Mouse (Mus musculus) ES-E14 (cell line): Measurements from ENCODE around the gene Grasp. TPM values are rescaled to one million over a fixed set of nuclear protein-coding genes. Genes with fewer than 3 reads are reported as not detected.
A peak's percentile ranks its signal among the peaks of the same experiment; 100 is the strongest.

ENCODE experiments used
- DNase-seq: peaks from one replicate; pipeline ENCODE4 v3.0.0-alpha.2; 2013; ENCODE audit warnings: low read depth, low spot score
- H3K27ac ChIP-seq: 2 replicates; pipeline ENCODE4 v1.5.1; 2012; ENCODE audit warnings: low read depth, mild to moderate bottlenecking, low read length, moderate library complexity, mixed read lengths; ENCODE audit not compliant: poor library complexity, insufficient read depth, severe bottlenecking
- H3K36me3 ChIP-seq: 2 replicates; pipeline ENCODE4 v1.6.1; 2012; ENCODE audit warnings: mild to moderate bottlenecking, low read length, moderate library complexity, mixed read lengths; ENCODE audit not compliant: control insufficient read depth, poor library complexity, insufficient read depth, severe bottlenecking
- H3K4me1 ChIP-seq, 2 experiments: fragments of 150-350 bp in 1 of 2; sonication (generic) in 1 of 2; 2 replicates each; pipeline ENCODE4 v1.6.1; 2012; ENCODE audit warnings: low read length in 2 of 2, mild to moderate bottlenecking in 1 of 2, mixed read lengths in 1 of 2; ENCODE audit not compliant: control insufficient read depth in 2 of 2, insufficient read depth in 2 of 2, poor library complexity in 1 of 2
- H3K4me3 ChIP-seq, 2 experiments: fragments of 150-350 bp in 1 of 2; sonication (generic) in 1 of 2; 2 replicates each; pipeline ENCODE4 v1.5.1; 2012; ENCODE audit warnings: low read length in 2 of 2, low read depth in 1 of 2, mild to moderate bottlenecking in 1 of 2, mixed read lengths in 1 of 2; ENCODE audit not compliant: insufficient read depth in 1 of 2, poor library complexity in 1 of 2, severe bottlenecking in 1 of 2
- H3K9ac ChIP-seq: 2 replicates; pipeline ENCODE4 v1.6.1; 2012; ENCODE audit warnings: low read depth, mild to moderate bottlenecking, low read length, mixed read lengths; ENCODE audit not compliant: poor library complexity, insufficient read depth, severe bottlenecking
- H3K9me3 ChIP-seq: fragments of 150-350 bp; sonication (generic); 2 replicates; pipeline ENCODE4 v1.6.1; 2012; ENCODE audit warnings: low read depth, mild to moderate bottlenecking, low read length; ENCODE audit not compliant: control insufficient read depth, insufficient read depth
- CHD2 ChIP-seq: IDR thresholded peaks from 2 replicates; pipeline ENCODE4 v1.6.1; 2014; ENCODE audit warnings: mild to moderate bottlenecking, low read depth, low read length, inconsistent platforms
- HCFC1 ChIP-seq: IDR thresholded peaks from 2 replicates; pipeline ENCODE4 v1.6.1; 2012; ENCODE audit warnings: low read length, inconsistent platforms, borderline replicate concordance; ENCODE audit not compliant: insufficient read depth
- MAFK ChIP-seq: IDR thresholded peaks from 2 replicates; pipeline ENCODE4 v1.6.1; 2014; ENCODE audit warnings: mild to moderate bottlenecking, low read depth, low read length, inconsistent platforms; ENCODE audit not compliant: insufficient read depth
- ZC3H11A ChIP-seq: IDR thresholded peaks from 2 replicates; pipeline ENCODE4 v1.6.1; 2012; ENCODE audit warnings: low read depth, mild to moderate bottlenecking, inconsistent platforms, low read length, borderline replicate concordance
- ZNF384 ChIP-seq: IDR thresholded peaks from 2 replicates; pipeline ENCODE4 v1.6.1; 2012; ENCODE audit warnings: low read depth, low read length, inconsistent platforms
- in situ Hi-C, 2 experiments: fragments of 600-800 bp; cut with MboI; formaldehyde crosslinking; loops; one replicate each; pipeline ENCODE4 v1.15.1; 2025; ENCODE audit warnings: low sequenced_read_pairs in 2 of 2, inconsistent platforms in 1 of 2; ENCODE audit not compliant: unreplicated experiment in 2 of 2
- total RNA-seq: library from RNA; depleted of rRNA; stranded (reverse); fragments of 300-350 nt; gene quantifications from 2 replicates; pipeline ENCODE4 v1.2.3, GENCODE M21; 2012

The Grasp gene
- total RNA-seq, 1 experiment = 12.9 TPM

DNA sequence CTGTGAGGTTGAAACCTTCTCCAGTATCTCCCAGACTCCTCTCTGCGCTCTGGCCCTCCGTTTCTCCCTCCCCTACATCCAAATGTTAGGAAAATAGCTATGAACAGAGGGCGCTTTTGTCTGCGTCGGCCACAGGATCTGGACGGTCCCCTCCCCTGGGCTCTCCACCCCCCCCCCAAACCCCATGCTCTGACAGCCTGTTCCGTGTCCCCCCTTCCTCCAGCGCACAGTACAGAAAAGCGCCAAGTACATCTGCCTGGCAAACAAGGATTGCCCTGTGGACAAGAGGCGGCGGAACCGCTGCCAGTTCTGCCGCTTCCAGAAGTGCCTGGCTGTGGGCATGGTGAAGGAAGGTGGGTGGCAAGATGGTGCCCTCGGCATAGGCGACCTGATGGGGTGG lies 47.5 kb downstream of the Grasp start:
- H3K4me1 ChIP-seq = peaks cover 1 to 42% of the 10 kb centered on the region in 2 experiments; a peak in 3 of 4 replicates
- H3K27ac ChIP-seq = no peak overlapping the region
- H3K4me3 ChIP-seq = peak overlapping the region in 1 of 2 experiments; percentile 20; a peak in 2 of 4 replicates
- in situ Hi-C loops = no loop called here
- no peaks in the 10 kb centered on the region for H3K9me3 ChIP-seq
- H3K9ac ChIP-seq = peak overlapping the region; percentile 44; the same call in 1 of the 2 replicates
- TF ChIP-seq MAFK (no peak), HCFC1 (no peak), ZNF384 (no peak), CHD2 (no peak), ZC3H11A (no peak)
- H3K36me3 ChIP-seq = peaks cover 43% of the 10 kb centered on the region
- DNase-seq = no peak

- in situ Hi-C loops = no loop called here
- Histone ChIP-seq H3K27ac (no peak overlapping the region), H3K4me1 (peaks cover 13 to 50% of the 10 kb centered on the region in 2 experiments; a peak in 3 of 4 replicates), H3K9me3 (no peaks in the 10 kb centered on the region), H3K36me3 (peaks cover 43% of the 10 kb centered on the region), H3K9ac (no peak overlapping the region), H3K4me3 (no peak overlapping the region)
- TF ChIP-seq MAFK = no peak
- no peak for TF ChIP-seq CHD2
- no peak for TF ChIP-seq ZC3H11A
- no peak for TF ChIP-seq HCFC1
- TF ChIP-seq ZNF384 = no peak
- DNase-seq = no peak
These were observed 50.4 kb downstream of the Grasp start for GRCm38 (mm10) chr15:101274380-101274779.

GRCm38 (mm10) chr15:101277351-101277899 lies 53.4 kb downstream of the Grasp start:
- Histone ChIP-seq H3K9ac (peak overlapping the region; percentile 18; the same call in 1 of the 2 replicates), H3K9me3 (no peaks in the 10 kb centered on the region), H3K4me3 (peak overlapping the region; percentile 6 to 15; a peak in 1 of 4 replicates), H3K27ac (peak overlapping the region; percentile 93), H3K36me3 (peaks cover 18% of the 10 kb centered on the region), H3K4me1 (peaks cover 13 to 40% of the 10 kb centered on the region in 2 experiments; a peak in 3 of 4 replicates)
- TF ChIP-seq CHD2 (no peak), MAFK (no peak), ZNF384 (no peak), HCFC1 (no peak), ZC3H11A (no peak)
- peak; percentile 67 for DNase-seq
- in situ Hi-C loops = no loop called here

- no peaks in the 10 kb centered on the region for H3K9me3 ChIP-seq
- H3K4me1 ChIP-seq = peaks cover 15 to 40% of the 10 kb centered on the region in 2 experiments; a peak in 3 of 4 replicates
- H3K4me3 ChIP-seq = no peak overlapping the region; a peak in 1 of 4 replicates
- TF ChIP-seq MAFK = no peak
- no peak for TF ChIP-seq ZNF384
- no peak for TF ChIP-seq HCFC1
- no peak for TF ChIP-seq ZC3H11A
- TF ChIP-seq CHD2 = no peak
- peak overlapping the region; percentile 28; the same call in 1 of the 2 replicates for H3K9ac ChIP-seq
- DNase-seq = no peak
- peak overlapping the region; percentile 93; the same call in 1 of the 2 replicates for H3K27ac ChIP-seq
- peaks cover 7% of the 10 kb centered on the region for H3K36me3 ChIP-seq
- in situ Hi-C loops = no loop called here
These were observed 54.6 kb downstream of the Grasp start for GRCm38 (mm10) chr15:101278589-101278988.
